Mouse (Mus musculus): Measurements from ENCODE around the gene Pxylp1.

DNA sequence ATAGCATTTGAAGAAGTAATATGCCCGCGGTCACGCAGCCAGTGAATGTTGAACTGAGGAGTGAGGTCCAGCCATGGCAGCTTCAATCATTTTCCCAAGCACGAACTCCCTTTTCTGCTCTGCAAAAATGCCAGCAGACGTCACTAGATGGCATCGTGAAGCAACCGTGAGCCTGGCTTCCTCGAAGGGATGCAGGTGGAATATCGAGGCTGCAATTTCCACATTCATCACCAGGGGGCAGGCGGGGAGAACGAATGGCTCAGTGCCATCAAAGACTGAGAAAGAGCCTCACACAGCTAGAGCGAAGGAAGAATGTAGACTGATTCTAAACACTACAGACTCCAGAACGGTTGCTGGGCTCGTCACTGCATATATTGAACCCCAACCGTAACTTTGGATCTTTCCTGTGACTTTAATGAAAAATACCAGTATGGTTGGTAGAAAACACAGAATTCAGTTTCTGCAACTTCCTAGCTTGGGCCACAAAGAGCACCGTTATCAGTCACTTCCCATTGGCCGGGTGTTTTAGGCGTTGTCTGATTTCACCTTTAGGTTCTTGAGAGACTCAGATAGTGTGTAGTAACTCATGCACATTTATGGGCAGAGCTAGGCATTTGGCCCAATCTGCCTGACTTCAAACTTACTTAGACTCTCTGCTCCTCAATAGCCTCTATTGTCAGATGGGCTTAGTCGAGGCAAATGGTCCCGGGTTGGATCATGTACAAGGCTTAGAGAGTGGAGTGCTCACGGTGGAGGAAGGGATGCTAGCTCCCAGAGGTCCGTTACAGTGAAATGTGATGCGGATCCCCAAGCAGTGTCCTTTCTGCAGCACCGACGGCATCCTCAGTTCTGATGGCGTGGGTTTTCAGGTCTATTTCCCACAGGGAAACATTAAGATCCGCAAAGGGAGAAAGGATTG lies 24.4 kb upstream of the Pxylp1 start:
- TF ChIP-seq CTCF (IDR thresholded peaks at IDR 0.05; ENCODE audit: insufficient read depth, low read depth, low read length) = peak; percentile 96
- TF ChIP-seq POLR2A (IDR thresholded peaks at IDR 0.05; ENCODE audit: insufficient read depth, low read depth, low read length) = no peak

All from olfactory bulb, adult 2 months (tissue).